Mouse (Mus musculus) stomach, embryonic 15.5 days (tissue): ENCODE data around the gene Lyrm9. TPM values are rescaled to one million over a fixed set of nuclear protein-coding genes. Genes with fewer than 3 reads are reported as not detected.
A peak's percentile ranks its signal among the peaks of the same experiment; 100 is the strongest.
"Not testable (repeated sequence)": the region's sequence is repeated elsewhere in the genome, so short reads cannot be mapped to it uniquely, and the experiment has no call there.

ENCODE experiments used
- ATAC-seq: fragments of 200-750 bp; cut with Nextera tagmentation; 2 replicates; pipeline ENCODE4 v1.8.0; 2017; ENCODE audit warnings: low read depth, moderate number of reproducible peaks, moderate TSS enrichment; ENCODE audit not compliant: insufficient read depth, low FRiP score
- H3K27ac ChIP-seq: fragments of 300-500 bp; sonication (generic); 2 replicates; pipeline ENCODE4 v1.5.1; 2015; ENCODE audit warnings: mild to moderate bottlenecking, inconsistent platforms
- H3K27me3 ChIP-seq: fragments of 300-500 bp; sonication (generic); replicated peaks from 2 replicates; pipeline ENCODE4 v1.6.1; 2015; ENCODE audit warnings: inconsistent platforms
- H3K36me3 ChIP-seq: fragments of 300-500 bp; sonication (generic); 2 replicates; pipeline ENCODE4 v1.6.1; 2015; ENCODE audit warnings: inconsistent platforms
- H3K4me1 ChIP-seq: fragments of 300-500 bp; sonication (generic); 2 replicates; pipeline ENCODE4 v1.6.1; 2015; ENCODE audit warnings: inconsistent platforms
- H3K4me2 ChIP-seq: fragments of 300-500 bp; sonication (generic); 2 replicates; pipeline ENCODE4 v1.6.1; 2015; ENCODE audit warnings: mild to moderate bottlenecking, inconsistent platforms
- H3K4me3 ChIP-seq: fragments of 300-500 bp; sonication (generic); replicated peaks from 2 replicates; pipeline ENCODE4 v1.5.1; 2015; ENCODE audit warnings: inconsistent platforms
- H3K9ac ChIP-seq: fragments of 300-500 bp; sonication (generic); 2 replicates; pipeline ENCODE4 v1.6.1; 2015; ENCODE audit warnings: inconsistent platforms
- H3K9me3 ChIP-seq: fragments of 300-500 bp; sonication (generic); 2 replicates; pipeline ENCODE4 v1.6.1; 2016; ENCODE audit warnings: inconsistent platforms
- WGBS: fragments of 180-500 bp; shearing (Covaris S2); methylation state at CpG from one replicate; pipeline ENCODE4 v1.1.7; 2015; 5-methylcytosine and 5-hydroxymethylcytosine counted together
- polyA plus RNA-seq: library from polyadenylated mRNA; unstranded; fragments of >200 nt; fragmentation: Nextera tagmentation; extraction: Ambion mirVana; gene quantifications from 2 replicates; pipeline ENCODE4 v1.2.1, GENCODE M21; 2015

Gene Lyrm9
- polyA plus RNA-seq, 1 experiment from 2014 or later: 18.3 TPM

- no peak overlapping the region for H3K27ac ChIP-seq
- H3K27me3 ChIP-seq: no peaks in the 10 kb centered on the region
- no peaks in the 10 kb centered on the region for H3K36me3 ChIP-seq
- 92% methylated on average over 4 of the region's 4 CpGs for WGBS
- H3K9me3 ChIP-seq: no peaks in the 10 kb centered on the region
- no peak for ATAC-seq
- no peak overlapping the region for H3K4me2 ChIP-seq
- no peak overlapping the region for H3K4me3 ChIP-seq
- H3K9ac ChIP-seq: no peak overlapping the region
- H3K4me1 ChIP-seq: no peaks in the 10 kb centered on the region
These were observed 37.5 kb downstream of the Lyrm9 start for GRCm38 (mm10) chr11:78863898-78864297.

GRCm38 (mm10) chr11:78864567-78865278 lies 38.3 kb downstream of the Lyrm9 start:
- Histone ChIP-seq H3K27me3 (no peaks in the 10 kb centered on the region), H3K4me3 (no peak overlapping the region), H3K4me2 (no peak overlapping the region), H3K27ac (no peak overlapping the region), H3K9me3 (no peaks in the 10 kb centered on the region), H3K4me1 (no peaks in the 10 kb centered on the region), H3K9ac (no peak overlapping the region), H3K36me3 (no peaks in the 10 kb centered on the region)
- ATAC-seq: no peak
- WGBS: 62% methylated on average over 5 of the region's 5 CpGs

GRCm38 (mm10) chr11:78865314-78865713 lies 38.9 kb downstream of the Lyrm9 start:
- 86% methylated on average over 2 of the region's 2 CpGs for WGBS
- no peak overlapping the region for H3K4me3 ChIP-seq
- no peaks in the 10 kb centered on the region for H3K4me1 ChIP-seq
- no peaks in the 10 kb centered on the region for H3K9me3 ChIP-seq
- no peak overlapping the region for H3K27ac ChIP-seq
- no peak overlapping the region for H3K4me2 ChIP-seq
- H3K36me3 ChIP-seq: no peaks in the 10 kb centered on the region
- no peaks in the 10 kb centered on the region for H3K27me3 ChIP-seq
- H3K9ac ChIP-seq: no peak overlapping the region
- ATAC-seq: no peak

GRCm38 (mm10) chr11:78866486-78866885 lies 40.1 kb downstream of the Lyrm9 start:
- Histone ChIP-seq H3K9me3 (no peaks in the 10 kb centered on the region), H3K4me3 (no peak overlapping the region), H3K9ac (no peak overlapping the region), H3K4me2 (no peak overlapping the region), H3K36me3 (no peaks in the 10 kb centered on the region), H3K27ac (no peak overlapping the region), H3K27me3 (no peaks in the 10 kb centered on the region), H3K4me1 (no peaks in the 10 kb centered on the region)
- ATAC-seq: no peak
- WGBS: 82% methylated on average over 3 of the region's 3 CpGs

- 41% methylated on average over 3 of the region's 3 CpGs for WGBS
- no peak for ATAC-seq
- no peaks in the 10 kb centered on the region for H3K27me3 ChIP-seq
- H3K4me1 ChIP-seq: no peaks in the 10 kb centered on the region
- H3K27ac ChIP-seq: no peak overlapping the region
- no peak overlapping the region for H3K4me2 ChIP-seq
- no peak overlapping the region for H3K4me3 ChIP-seq
- H3K9ac ChIP-seq: no peak overlapping the region
- H3K9me3 ChIP-seq: no peaks in the 10 kb centered on the region
- H3K36me3 ChIP-seq: no peaks in the 10 kb centered on the region
These were observed 41.3 kb downstream of the Lyrm9 start for GRCm38 (mm10) chr11:78867696-78868095.

GRCm38 (mm10) chr11:78869205-78869604 lies 42.8 kb downstream of the Lyrm9 start:
- ATAC-seq, H3K4me2 ChIP-seq, H3K36me3 ChIP-seq, H3K27ac ChIP-seq, H3K9me3 ChIP-seq, H3K4me1 ChIP-seq, H3K27me3 ChIP-seq, H3K4me3 ChIP-seq, H3K9ac ChIP-seq: not testable (repeated sequence)
- WGBS: 95% methylated on average over 8 of the region's 8 CpGs

- Histone ChIP-seq H3K27ac (no peak overlapping the region), H3K9me3 (no peaks in the 10 kb centered on the region), H3K27me3 (no peaks in the 10 kb centered on the region), H3K4me2 (no peak overlapping the region), H3K4me3 (no peak overlapping the region), H3K4me1 (no peaks in the 10 kb centered on the region), H3K36me3 (no peaks in the 10 kb centered on the region), H3K9ac (no peak overlapping the region)
- ATAC-seq: no peak
- 78% methylated on average over 4 of the region's 4 CpGs for WGBS
These were observed 44.5 kb downstream of the Lyrm9 start for GRCm38 (mm10) chr11:78870891-78871290.

- no peak for ATAC-seq
- Histone ChIP-seq H3K4me1 (no peaks in the 10 kb centered on the region), H3K9ac (no peak overlapping the region), H3K4me2 (no peak overlapping the region), H3K36me3 (no peaks in the 10 kb centered on the region), H3K4me3 (no peak overlapping the region), H3K27me3 (no peaks in the 10 kb centered on the region), H3K9me3 (no peaks in the 10 kb centered on the region), H3K27ac (no peak overlapping the region)
- WGBS: 42% methylated on average over 2 of the region's 2 CpGs
These were observed 46.4 kb downstream of the Lyrm9 start for GRCm38 (mm10) chr11:78872782-78873181.

GRCm38 (mm10) chr11:78879727-78880126 lies 53.3 kb downstream of the Lyrm9 start:
- no peak for ATAC-seq
- Histone ChIP-seq H3K9me3 (no peaks in the 10 kb centered on the region), H3K27me3 (no peaks in the 10 kb centered on the region), H3K27ac (no peak overlapping the region), H3K36me3 (no peaks in the 10 kb centered on the region), H3K4me1 (no peaks in the 10 kb centered on the region), H3K4me3 (no peak overlapping the region), H3K9ac (no peak overlapping the region), H3K4me2 (no peak overlapping the region)
- WGBS: 83% methylated on average over 3 of the region's 3 CpGs

- Histone ChIP-seq H3K27ac (no peak overlapping the region), H3K4me2 (peak overlapping the region; percentile 23; the same call in 1 of the 2 replicates), H3K4me3 (no peak overlapping the region), H3K36me3 (no peaks in the 10 kb centered on the region), H3K9ac (no peak overlapping the region), H3K4me1 (0 out of 2 replicates have a peak, but pooled peaks cover 9% of the 10 kb centered on the region), H3K9me3 (no peaks in the 10 kb centered on the region), H3K27me3 (no peaks in the 10 kb centered on the region)
- ATAC-seq: no peak
- WGBS: 81% methylated on average over 1 of the region's 1 CpGs
These were observed 60.3 kb downstream of the Lyrm9 start for GRCm38 (mm10) chr11:78886693-78887092.

- H3K27ac ChIP-seq: peak overlapping the region; percentile 54; the same call in 1 of the 2 replicates
- H3K27me3 ChIP-seq: no peaks in the 10 kb centered on the region
- no peak for ATAC-seq
- H3K9ac ChIP-seq: no peak overlapping the region
- H3K9me3 ChIP-seq: no peaks in the 10 kb centered on the region
- no peaks in the 10 kb centered on the region for H3K36me3 ChIP-seq
- WGBS: 47% methylated on average over 9 of the region's 9 CpGs
- no peak overlapping the region for H3K4me3 ChIP-seq
- H3K4me2 ChIP-seq: peak overlapping the region; percentile 23; the same call in 1 of the 2 replicates
- 0 out of 2 replicates have a peak, but pooled peaks cover 9% of the 10 kb centered on the region for H3K4me1 ChIP-seq
These were observed 61.0 kb downstream of the Lyrm9 start for GRCm38 (mm10) chr11:78887102-78887971.

GRCm38 (mm10) chr11:78889156-78889555 lies 62.8 kb downstream of the Lyrm9 start:
- no peaks in the 10 kb centered on the region for H3K36me3 ChIP-seq
- ATAC-seq: no peak
- H3K4me1 ChIP-seq: 0 out of 2 replicates have a peak, but pooled peaks cover 9% of the 10 kb centered on the region
- 85% methylated on average over 4 of the region's 4 CpGs for whole genome bisulfite sequencing
- H3K27me3 ChIP-seq: no peaks in the 10 kb centered on the region
- no peak overlapping the region for H3K9ac ChIP-seq
- no peak overlapping the region for H3K4me2 ChIP-seq
- no peaks in the 10 kb centered on the region for H3K9me3 ChIP-seq
- no peak overlapping the region for H3K4me3 ChIP-seq
- H3K27ac ChIP-seq: no peak overlapping the region
